ENCODE assay signal across 21 mouse cellular contexts in the genomic region with DNA sequence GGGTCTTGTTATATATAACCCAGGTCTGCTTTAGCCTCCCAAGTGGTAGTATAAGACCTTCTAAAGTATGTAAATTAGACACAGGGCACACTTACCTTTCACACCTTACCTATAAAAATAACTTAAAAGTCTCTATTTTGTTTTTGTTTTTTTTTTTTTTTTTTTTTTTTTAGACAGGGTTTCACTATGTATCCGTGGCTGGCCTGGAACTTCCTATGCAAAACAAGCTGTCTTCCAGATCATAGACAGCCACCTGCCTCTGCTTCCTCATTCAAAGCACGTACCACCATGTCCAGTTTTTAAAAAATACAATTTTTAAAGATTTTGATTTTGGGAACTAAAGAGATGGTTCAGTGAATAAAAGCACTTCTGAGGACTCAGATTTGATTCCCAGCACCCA.
"Had no signal": no experiment of that assay in that cellular context is flagged by ENCODE, and none has a peak within 500 bp of the region (broad histone marks: within the 10 kb centered on the region; RNA-seq: fewer than 3 reads in every experiment).

No protein-coding gene starts in this region.

- DNase-seq: lung, adult 18-20 months; lung, embryonic 14.5 days; lung, postnatal 10 days; lung, postnatal 4 days; midbrain, embryonic 14.5 days; retina, postnatal 1 day; right cerebral cortex, adult 18-20 months; right cerebral cortex, postnatal 25 days; right cerebral cortex, postnatal 4 days; spleen, adult 18-20 months; thymus, adult 2 months; thymus, postnatal 25 days; thymus, postnatal 4 days had no signal

- ATAC-seq: midbrain, embryonic 16.5 days had no signal

- H3K9ac ChIP-seq: lung, embryonic 14.5 days; midbrain, embryonic 12.5 days; neural tube, embryonic 13.5 days; neural tube, embryonic 15.5 days; stomach, embryonic 15.5 days had no signal

- H3K27ac ChIP-seq: midbrain, embryonic 10.5 days; midbrain, embryonic 12.5 days; neural tube, embryonic 13.5 days; neural tube, embryonic 15.5 days; stomach, embryonic 15.5 days; stomach, postnatal 0 days had no signal

- H3K4me1 ChIP-seq: midbrain, embryonic 10.5 days; midbrain, embryonic 12.5 days; neural tube, embryonic 13.5 days; neural tube, embryonic 15.5 days; stomach, embryonic 15.5 days had no signal

- H3K4me3 ChIP-seq: midbrain, embryonic 10.5 days; midbrain, embryonic 12.5 days; myocyte; neural tube, embryonic 13.5 days; neural tube, embryonic 15.5 days; stomach, embryonic 15.5 days had no signal

- H3K4me2 ChIP-seq: lung, embryonic 14.5 days; midbrain, embryonic 12.5 days; neural tube, embryonic 13.5 days; neural tube, embryonic 15.5 days; stomach, embryonic 15.5 days had no signal

- H3K9me3 ChIP-seq: midbrain, embryonic 10.5 days; neural tube, embryonic 15.5 days; stomach, embryonic 15.5 days had no signal

- H3K27me3 ChIP-seq: midbrain, embryonic 12.5 days; neural tube, embryonic 13.5 days; neural tube, embryonic 15.5 days; stomach, embryonic 15.5 days had no signal
